Mouse (Mus musculus) forebrain, embryonic 10.5 days (tissue): Measurements from ENCODE around the gene Shc1. TPM values are rescaled to one million over a fixed set of nuclear protein-coding genes. Genes with fewer than 3 reads are reported as not detected.

Experiments used
- DNase-seq: peaks from one replicate; pipeline ENCODE4 v3.0.0-alpha.2; 2017; ENCODE audit warnings: low spot score; ENCODE audit errors: extremely low spot score
- H3K27ac ChIP-seq: fragments of 300-500 bp; sonication (generic); 2 replicates; pipeline ENCODE4 v1.5.1; 2016; ENCODE audit warnings: mild to moderate bottlenecking
- H3K27me3 ChIP-seq: fragments of 300-500 bp; sonication (generic); 2 replicates; pipeline ENCODE4 v1.6.1; 2016; ENCODE audit warnings: mild to moderate bottlenecking; ENCODE audit not compliant: poor library complexity, severe bottlenecking
- H3K36me3 ChIP-seq: fragments of 300-500 bp; sonication (generic); replicated peaks from 2 replicates; pipeline ENCODE4 v1.6.1; 2016; ENCODE audit warnings: mild to moderate bottlenecking, moderate library complexity
- H3K4me1 ChIP-seq: fragments of 300-500 bp; sonication (generic); 2 replicates; pipeline ENCODE4 v1.6.1; 2016
- H3K4me3 ChIP-seq: fragments of 300-500 bp; sonication (generic); 2 replicates; pipeline ENCODE4 v1.5.1; 2016; ENCODE audit warnings: mild to moderate bottlenecking, moderate library complexity
- H3K9me3 ChIP-seq: fragments of 300-500 bp; sonication (generic); 2 replicates; pipeline ENCODE4 v1.6.1; 2016; ENCODE audit warnings: mild to moderate bottlenecking, moderate library complexity
- WGBS: fragments of 180-500 bp; shearing (Covaris S2); methylation state at CpG from one replicate; pipeline ENCODE4 v1.1.7; 2016; 5-methylcytosine and 5-hydroxymethylcytosine counted together
- polyA plus RNA-seq: library from polyadenylated mRNA; unstranded; fragments of >200 nt; fragmentation: Nextera tagmentation; extraction: Ambion mirVana; gene quantifications from 2 replicates; pipeline ENCODE4 v1.2.1, GENCODE M21; 2016

Shc1 gene
- polyA plus RNA-seq, 1 experiment from 2014 or later: 49.4 TPM

DNA sequence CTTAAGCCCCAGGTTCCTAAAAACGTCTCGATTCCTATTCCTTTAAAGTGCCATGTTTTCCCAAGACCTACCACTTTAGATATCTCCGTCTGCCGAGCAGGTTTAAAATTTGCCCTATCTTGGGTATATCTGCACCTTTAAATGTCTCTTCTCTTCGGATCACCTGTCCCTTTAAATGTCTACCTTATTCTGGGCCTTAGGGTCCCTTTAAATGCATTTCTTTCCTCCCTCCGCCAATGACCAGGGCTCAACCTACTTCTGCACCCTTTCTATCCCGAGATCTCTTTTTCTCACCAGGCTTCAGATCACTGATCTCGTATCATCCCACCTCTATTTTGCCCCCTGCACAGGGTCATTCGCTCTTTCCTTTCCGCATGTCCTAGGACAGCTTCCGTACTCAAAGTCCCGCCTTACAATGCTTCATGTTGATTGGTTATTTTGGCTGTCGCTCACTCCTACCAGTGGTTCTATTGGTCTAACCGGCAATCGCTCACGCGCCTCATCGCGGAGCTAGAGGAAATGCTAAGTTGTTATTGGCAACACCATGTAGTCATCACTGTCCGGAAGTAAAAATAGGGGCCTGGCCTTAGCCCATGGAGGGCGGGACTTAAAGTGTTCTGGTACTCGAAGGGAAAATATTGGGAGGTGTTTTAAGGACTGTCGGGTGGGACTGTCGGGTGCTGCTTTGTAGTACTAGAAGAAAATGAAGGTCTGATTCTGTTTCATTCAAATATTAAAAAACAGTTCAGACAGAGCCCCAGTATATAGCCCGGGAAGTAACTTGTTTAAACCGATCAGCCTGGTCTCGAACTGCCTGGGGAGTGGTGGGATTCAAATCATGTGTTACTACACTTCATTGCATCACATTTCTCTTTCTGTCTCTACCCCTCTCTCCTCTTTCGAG lies 6.5 kb upstream of the Shc1 start, which contains the start of gene Flad1:
Gene Flad1 (minus strand): TSS at position 381 of the 904 bp plus-strand sequence.
- 8% methylated on average over 28 of the region's 28 CpGs for WGBS
- Histone ChIP-seq H3K36me3 (peaks cover 62% of the 10 kb centered on the region), H3K27me3 (no peaks in the 10 kb centered on the region), H3K4me1 (peaks cover 21% of the 10 kb centered on the region), H3K9me3 (no peaks in the 10 kb centered on the region), H3K27ac (peak within 1 kb of the TSS; percentile 82), H3K4me3 (peak within 1 kb of the TSS; percentile 67)
- peak; percentile 95 for DNase-seq

DNA sequence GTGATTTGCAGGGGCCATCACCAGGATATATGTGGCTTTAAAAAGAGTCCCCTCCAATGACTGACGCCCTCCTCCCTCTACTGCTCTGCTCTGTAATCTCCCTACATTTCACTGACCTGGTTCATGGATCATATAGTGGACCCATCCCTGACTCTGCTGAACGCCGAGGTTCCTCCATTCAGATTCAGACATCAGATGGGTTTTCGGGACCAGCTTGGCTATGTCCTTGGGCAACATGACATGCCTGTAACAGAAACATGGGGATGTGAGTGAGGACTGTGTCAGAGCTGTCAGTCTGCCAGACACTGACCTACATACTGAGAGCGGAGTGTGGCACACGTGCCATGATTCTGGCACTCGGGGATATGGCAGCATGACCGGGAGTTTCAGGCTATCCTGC lies 2.1 kb upstream of the Shc1 start:
- no peak overlapping the region for H3K27ac ChIP-seq
- 95% methylated on average over 8 of the region's 8 CpGs for WGBS
- H3K36me3 ChIP-seq: peaks cover 41% of the 10 kb centered on the region
- H3K4me3 ChIP-seq: peak overlapping the region; percentile 71
- H3K27me3 ChIP-seq: no peaks in the 10 kb centered on the region
- no peaks in the 10 kb centered on the region for H3K9me3 ChIP-seq
- H3K4me1 ChIP-seq: peaks cover 43% of the 10 kb centered on the region
- DNase-seq: no peak

DNA sequence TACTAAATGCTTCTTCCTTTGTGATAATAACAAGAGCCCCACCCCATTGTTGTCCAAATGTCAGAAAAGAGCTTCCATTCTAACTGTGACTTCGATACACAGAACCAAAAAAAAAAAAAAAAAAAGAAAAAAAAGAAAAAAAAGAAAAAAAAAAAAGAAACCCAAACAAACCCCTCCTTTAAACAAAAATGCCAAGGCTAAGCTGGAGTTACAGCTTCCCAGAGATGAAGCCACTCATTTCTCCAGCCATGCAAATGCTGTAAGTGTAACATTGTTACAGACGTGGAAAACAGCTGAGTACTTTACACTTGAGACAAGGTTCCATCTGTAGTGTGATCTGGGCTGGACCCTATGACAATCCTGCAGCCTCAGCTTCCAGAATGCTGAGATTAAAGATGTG lies 1.1 kb upstream of the Shc1 start:
- Histone ChIP-seq H3K27ac (peak overlapping the region; percentile 93), H3K9me3 (no peaks in the 10 kb centered on the region), H3K4me1 (peaks cover 48% of the 10 kb centered on the region), H3K4me3 (peak overlapping the region; percentile 71), H3K27me3 (no peaks in the 10 kb centered on the region), H3K36me3 (peaks cover 41% of the 10 kb centered on the region)
- DNase-seq: no peak
- WGBS: 37% methylated on average over 2 of the region's 2 CpGs

DNA sequence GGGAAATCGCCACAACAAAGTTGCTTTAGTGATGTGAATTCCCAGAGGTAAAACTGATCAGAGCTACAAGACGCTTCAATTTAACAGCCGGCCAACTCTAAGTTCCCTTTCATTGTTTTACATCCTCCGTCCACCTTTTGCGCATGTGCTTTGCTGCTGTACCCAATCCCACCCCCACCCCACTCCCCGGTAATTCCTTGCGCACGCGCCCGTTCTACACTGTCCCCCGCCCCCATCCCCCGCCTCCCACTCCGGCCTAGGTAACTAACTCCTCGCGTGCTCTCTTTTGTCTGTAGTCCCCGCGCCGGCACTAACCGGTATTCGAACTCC lies 438 bp upstream of the Shc1 start:
- Histone ChIP-seq H3K27me3 (no peaks in the 10 kb centered on the region), H3K4me3 (peak overlapping the region; percentile 71), H3K27ac (peak overlapping the region; percentile 93), H3K36me3 (peaks cover 40% of the 10 kb centered on the region), H3K4me1 (peaks cover 52% of the 10 kb centered on the region), H3K9me3 (no peaks in the 10 kb centered on the region)
- no peak for DNase-seq
- under 1% methylated on average over 20 of the region's 20 CpGs for WGBS

DNA sequence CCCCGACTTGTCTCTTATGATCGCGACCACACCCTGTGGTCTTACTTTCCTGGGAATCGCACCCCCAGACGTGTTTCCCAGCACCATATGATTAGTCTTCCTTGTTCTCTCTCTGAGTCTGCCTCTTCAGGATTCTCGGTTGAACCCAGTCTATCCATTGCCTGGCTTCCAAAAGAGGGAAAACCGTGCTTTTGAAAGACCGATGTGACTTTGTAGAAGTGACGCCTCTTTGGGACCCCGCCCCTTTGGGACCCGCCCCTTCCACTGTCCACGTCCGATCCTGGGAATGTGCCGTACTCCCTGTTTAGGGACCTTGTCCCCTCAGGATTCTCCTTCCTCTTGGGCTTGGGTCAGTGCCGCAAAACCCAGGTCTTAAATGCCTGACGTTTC lies 613 bp downstream of the Shc1 start:
- Histone ChIP-seq H3K27me3 (no peaks in the 10 kb centered on the region), H3K4me3 (peak overlapping the region; percentile 71), H3K4me1 (peaks cover 61% of the 10 kb centered on the region), H3K27ac (peak overlapping the region; percentile 93), H3K9me3 (no peaks in the 10 kb centered on the region), H3K36me3 (peaks cover 41% of the 10 kb centered on the region)
- WGBS: under 1% methylated on average over 16 of the region's 16 CpGs
- peak; percentile 85 for DNase-seq

DNA sequence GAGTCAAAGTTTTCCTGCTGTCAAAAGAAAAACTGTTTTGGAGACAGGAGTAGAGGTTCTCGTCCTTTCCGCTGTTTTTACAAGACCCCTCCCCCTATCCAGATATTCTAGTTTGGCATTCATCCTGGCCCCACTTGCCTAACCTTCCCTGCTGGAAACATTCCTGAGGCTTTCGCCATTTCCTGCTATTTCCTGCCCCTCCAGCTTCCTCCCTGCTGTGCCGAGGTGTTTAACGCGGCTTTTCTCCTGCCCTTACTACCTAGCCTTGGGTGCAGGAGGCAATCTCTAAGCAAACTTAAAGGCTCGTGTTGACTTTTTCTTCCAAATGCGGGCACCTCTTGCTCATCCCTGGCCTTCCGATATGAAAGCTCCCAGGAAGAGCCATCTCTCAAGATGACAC lies 1.3 kb downstream of the Shc1 start:
- Histone ChIP-seq H3K4me3 (peak overlapping the region; percentile 71), H3K27me3 (no peaks in the 10 kb centered on the region), H3K27ac (peak overlapping the region; percentile 93), H3K36me3 (peaks cover 41% of the 10 kb centered on the region), H3K4me1 (peaks cover 61% of the 10 kb centered on the region), H3K9me3 (no peaks in the 10 kb centered on the region)
- DNase-seq: peak; percentile 27
- WGBS: 4% methylated on average over 9 of the region's 9 CpGs

DNA sequence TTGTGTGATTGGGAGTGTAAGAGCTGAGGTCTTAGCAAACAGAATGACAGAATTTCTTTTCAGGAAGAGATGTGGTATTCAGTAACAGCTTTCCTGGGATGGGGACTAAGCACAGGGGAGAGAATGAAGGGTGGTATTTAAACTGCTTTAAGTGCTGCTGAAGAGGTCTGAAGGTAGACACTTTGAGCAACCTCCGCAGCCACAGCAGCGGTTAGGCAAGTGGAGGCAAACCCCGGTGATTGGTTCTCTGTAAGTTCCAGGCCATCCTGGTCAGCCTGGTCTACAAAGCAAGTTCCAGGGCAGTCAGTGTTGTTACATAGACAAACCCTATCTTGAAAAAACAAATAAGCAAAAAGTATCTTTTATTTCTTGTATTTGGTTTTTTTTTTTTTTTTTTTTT lies 1.7 kb downstream of the Shc1 start:
- H3K9me3 ChIP-seq: no peaks in the 10 kb centered on the region
- peak overlapping the region; percentile 71 for H3K4me3 ChIP-seq
- peaks cover 61% of the 10 kb centered on the region for H3K4me1 ChIP-seq
- H3K27me3 ChIP-seq: no peaks in the 10 kb centered on the region
- no peak for DNase-seq
- H3K27ac ChIP-seq: peak overlapping the region; percentile 93
- 31% methylated on average over 3 of the region's 3 CpGs for WGBS
- H3K36me3 ChIP-seq: peaks cover 41% of the 10 kb centered on the region

DNA sequence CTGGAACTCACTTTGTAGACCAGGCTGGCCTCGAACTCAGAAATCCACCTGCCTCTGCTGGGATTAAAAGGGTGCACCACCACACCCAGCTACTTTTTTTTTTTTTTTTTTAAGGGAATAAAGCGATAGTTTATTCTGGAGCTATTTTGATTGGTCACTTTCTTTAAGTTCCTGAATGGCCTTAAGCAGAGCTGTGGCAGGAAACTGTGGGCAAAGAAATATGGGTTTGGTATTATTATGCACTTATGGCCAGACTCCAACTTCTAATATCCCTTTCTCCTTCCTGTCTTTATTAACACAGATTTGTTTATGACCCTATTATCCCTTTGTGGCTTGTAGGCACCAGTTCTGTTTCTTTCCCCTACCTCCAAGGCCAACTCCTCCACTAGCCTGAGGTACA lies 2.2 kb downstream of the Shc1 start:
- Histone ChIP-seq H3K9me3 (no peaks in the 10 kb centered on the region), H3K4me1 (peaks cover 61% of the 10 kb centered on the region), H3K27me3 (no peaks in the 10 kb centered on the region), H3K27ac (peak overlapping the region; percentile 86), H3K4me3 (peak overlapping the region; percentile 52), H3K36me3 (peaks cover 40% of the 10 kb centered on the region)
- 61% methylated on average over 2 of the region's 2 CpGs for WGBS
- DNase-seq: no peak

DNA sequence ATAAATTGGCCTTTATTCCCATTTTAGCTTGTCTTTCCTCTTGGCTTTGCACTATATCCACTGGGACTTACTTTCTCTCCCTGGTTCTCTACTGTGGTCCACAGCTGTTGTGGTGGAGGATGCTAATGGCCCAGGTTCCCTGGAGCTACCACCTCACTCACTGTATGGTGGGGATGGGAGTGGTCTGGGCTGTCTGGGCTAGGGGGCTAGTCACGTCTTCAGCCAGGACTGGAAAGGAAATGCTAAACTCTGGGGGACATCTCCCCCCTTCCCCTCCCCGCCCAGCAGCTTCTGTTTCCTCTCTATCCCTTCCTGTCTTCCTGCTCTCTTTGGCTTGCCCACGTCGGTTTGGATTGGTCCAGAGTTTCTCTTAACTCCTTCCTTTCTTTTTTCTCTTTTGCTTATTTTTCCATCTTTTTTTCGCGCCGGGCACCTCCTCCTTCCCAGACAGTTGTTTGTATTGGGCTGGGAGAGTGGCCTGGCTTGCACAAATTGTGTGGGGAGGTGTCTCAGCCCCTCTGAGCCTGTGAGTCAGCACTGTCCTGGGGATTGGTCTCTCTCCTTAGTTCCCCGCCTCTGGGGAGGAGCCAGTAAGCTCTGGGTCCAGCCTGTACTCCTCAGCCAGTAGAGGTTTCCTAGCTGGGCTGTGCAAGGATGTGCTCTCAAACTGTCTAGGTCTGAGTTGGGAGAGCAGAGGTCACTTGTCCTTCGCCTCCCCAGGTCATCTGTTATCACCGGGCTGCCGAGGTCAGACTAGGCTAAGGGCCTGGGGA lies 2.9 kb downstream of the Shc1 start:
- 2% methylated on average over 11 of the region's 11 CpGs for WGBS
- peaks cover 59% of the 10 kb centered on the region for H3K4me1 ChIP-seq

DNA sequence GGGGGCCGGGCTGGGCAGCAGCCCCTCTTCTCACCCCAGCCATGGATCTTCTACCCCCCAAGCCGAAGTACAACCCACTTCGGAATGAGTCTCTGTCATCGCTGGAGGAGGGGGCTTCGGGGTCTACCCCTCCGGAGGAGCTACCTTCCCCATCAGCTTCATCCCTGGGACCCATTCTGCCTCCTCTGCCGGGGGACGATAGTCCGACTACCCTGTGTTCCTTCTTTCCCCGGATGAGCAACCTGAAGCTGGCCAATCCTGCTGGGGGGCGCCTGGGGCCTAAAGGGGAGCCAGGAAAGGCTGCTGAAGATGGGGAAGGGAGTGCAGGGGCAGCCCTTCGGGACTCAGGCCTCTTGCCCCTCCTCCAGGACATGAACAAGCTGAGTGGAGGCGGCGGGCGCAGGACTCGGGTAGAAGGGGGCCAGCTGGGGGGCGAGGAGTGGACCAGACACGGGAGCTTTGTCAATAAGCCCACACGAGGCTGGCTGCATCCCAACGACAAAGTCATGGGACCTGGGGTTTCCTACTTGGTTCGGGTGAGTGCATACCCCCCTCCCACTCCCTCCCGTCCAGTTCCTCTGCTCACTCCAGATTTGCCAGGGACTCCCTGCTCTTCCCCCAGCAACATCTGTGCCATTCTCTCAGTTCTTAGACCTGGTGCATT lies 3.7 kb downstream of the Shc1 start:
- peak overlapping the region; percentile 86 for H3K27ac ChIP-seq
- peaks cover 40% of the 10 kb centered on the region for H3K36me3 ChIP-seq
- no peaks in the 10 kb centered on the region for H3K27me3 ChIP-seq
- peak overlapping the region; percentile 52 for H3K4me3 ChIP-seq
- H3K9me3 ChIP-seq: no peaks in the 10 kb centered on the region
- H3K4me1 ChIP-seq: peaks cover 52% of the 10 kb centered on the region
- WGBS: 5% methylated on average over 22 of the region's 22 CpGs
- no peak for DNase-seq

More for the DNA sequence above, 2.9 kb downstream of the Shc1 start:
- Histone ChIP-seq H3K27me3 (no peaks in the 10 kb centered on the region), H3K4me3 (peak overlapping the region; percentile 52), H3K27ac (peak overlapping the region; percentile 86), H3K36me3 (peaks cover 38% of the 10 kb centered on the region), H3K9me3 (no peaks in the 10 kb centered on the region)
- DNase-seq: peak; percentile 73

DNA sequence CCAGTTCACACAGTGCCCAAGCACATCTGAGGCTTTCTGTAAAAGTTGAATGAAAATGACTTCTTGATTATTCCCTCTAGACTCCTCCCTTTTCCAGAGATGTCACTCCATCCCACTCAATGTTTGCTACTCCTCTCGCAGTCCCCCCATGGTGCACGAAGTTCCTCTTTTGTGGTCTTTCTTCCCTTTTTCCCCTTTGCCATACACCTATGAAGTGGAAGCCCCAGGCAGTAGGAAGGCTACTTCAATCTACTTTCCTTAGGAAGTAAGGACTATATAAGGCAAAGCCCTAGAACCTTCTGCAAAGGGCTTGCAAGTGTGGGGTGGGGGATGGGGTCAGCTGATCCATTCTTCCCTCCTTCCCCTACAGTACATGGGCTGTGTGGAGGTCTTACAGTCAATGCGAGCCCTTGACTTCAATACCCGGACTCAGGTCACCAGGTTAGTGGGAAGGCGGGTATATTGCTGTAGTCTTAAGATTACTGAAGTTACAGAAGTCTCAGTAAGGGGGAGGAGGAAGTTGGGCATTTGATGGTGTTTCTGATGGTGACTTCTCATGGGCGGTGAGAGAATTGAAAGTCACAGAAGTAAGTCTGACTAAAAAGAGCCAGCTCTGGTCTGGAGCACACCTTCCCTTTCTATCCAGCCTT lies 4.4 kb downstream of the Shc1 start:
- Histone ChIP-seq H3K4me3 (peak overlapping the region; percentile 52), H3K9me3 (no peaks in the 10 kb centered on the region), H3K4me1 (peaks cover 46% of the 10 kb centered on the region), H3K27ac (peak overlapping the region; percentile 86), H3K36me3 (peaks cover 47% of the 10 kb centered on the region), H3K27me3 (no peaks in the 10 kb centered on the region)
- 80% methylated on average over 6 of the region's 6 CpGs for WGBS
- DNase-seq: no peak

DNA sequence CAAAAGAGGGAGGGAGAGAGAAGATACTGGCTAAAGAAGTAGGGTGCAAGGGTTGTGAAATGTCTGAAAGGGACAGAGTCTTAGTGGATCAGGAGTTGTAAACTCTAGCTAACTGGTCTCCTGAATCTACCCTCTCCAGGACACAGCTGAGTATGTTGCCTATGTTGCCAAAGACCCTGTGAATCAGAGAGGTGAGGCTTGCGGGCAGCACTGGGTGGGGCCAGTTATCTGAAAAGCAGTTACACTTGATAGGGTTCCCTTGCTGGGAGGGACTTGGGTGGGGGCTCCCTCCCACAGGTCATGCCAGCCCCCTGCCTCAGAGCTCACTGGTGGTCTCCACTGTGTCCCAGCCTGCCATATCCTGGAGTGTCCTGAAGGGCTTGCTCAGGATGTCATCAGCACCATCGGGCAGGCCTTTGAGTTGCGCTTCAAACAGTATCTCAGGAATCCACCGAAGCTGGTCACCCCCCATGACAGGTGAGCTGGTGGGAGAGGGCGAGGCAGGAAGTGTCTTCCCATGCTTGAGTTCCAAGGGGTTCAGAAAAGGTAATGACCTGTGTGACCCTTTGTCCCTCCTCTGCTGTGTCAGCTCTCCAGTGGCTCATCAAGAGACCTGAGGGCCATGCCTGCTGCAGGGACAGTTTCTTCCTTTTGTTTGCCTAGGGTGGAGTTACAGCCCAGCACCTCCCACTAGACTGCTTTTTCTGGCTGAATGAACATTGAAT lies 6.3 kb downstream of the Shc1 start:
- no peaks in the 10 kb centered on the region for H3K27me3 ChIP-seq
- peaks cover 53% of the 10 kb centered on the region for H3K36me3 ChIP-seq
- H3K4me3 ChIP-seq: no peak overlapping the region
- 95% methylated on average over 5 of the region's 5 CpGs for WGBS
- H3K9me3 ChIP-seq: no peaks in the 10 kb centered on the region
- H3K4me1 ChIP-seq: peaks cover 41% of the 10 kb centered on the region
- DNase-seq: no peak
- H3K27ac ChIP-seq: no peak overlapping the region
